Mouse (Mus musculus): ENCODE results near the gene Diaph2. TPM values are rescaled to one million over a fixed set of nuclear protein-coding genes. Genes with fewer than 3 reads are reported as not detected.
"Not testable (repeated sequence)": the region's sequence is repeated elsewhere in the genome, so short reads cannot be mapped to it uniquely, and the experiment has no call there.

Gene Diaph2
- polyA plus RNA-seq (2017; shearing (Covaris generic)) = 1 to 10 TPM; 4.1 to 5.8 TPM

DNA sequence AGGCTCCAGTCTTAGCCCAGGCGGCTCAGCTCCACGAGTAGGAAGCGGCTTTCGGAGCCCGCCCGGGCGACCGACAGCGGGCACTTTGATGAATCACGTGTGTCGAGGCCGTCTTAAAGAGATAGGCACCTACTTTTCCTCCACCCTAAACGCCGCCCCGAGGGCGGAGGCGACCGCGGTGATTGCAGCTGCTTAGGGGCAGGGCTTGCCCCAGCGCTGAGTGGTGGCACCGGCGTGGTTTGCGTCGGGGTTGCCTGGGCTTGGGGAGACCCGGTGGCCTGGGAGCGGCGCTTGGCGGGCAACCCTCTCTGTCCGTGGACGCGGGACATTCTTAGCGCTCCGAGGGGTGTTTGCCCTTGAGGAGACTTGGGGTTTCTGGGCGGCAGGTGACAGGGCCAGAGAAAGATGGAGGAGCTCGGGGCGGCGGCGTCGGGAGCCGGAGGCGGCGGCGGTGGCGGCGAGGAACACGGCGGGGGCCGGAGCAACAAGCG is at the start of gene Diaph2:
TSS of gene Diaph2 (plus strand) at position 172 of the 491 bp plus-strand sequence.
- ATAC-seq = peak; percentile 94

DNA sequence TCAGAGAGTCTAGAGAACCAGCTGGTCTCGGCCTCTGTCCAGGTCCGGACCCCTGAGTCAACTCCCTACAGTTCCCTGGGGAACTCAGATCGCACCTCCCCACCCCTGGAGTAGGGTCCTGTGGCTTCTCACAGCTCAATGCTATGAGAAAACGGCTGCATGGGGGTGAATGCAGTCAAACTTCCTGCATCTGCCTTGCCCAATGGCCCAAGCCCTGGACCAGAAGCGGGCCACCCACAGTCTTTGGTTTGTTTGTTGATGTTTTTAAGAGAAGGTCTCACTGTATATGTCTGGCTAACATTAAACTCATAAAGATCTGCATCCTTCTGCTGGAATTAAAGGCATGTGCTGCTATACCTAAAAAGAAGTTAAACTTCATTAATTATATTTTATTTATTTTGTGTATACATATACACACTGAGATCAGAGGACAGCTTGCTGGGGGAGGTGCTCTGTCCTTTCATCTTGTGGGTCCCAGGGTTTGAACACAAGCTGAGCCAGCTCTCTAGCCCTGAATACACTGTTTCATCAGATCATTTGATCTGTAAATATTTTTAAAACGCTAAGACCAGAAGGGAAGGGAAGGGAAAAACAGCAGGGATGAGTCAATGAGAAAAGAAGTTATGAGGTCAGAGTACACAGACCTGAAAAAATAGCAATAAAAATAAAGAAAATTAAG is 47.8 kb upstream of the Diaph2 start:
- ATAC-seq = no peak

DNA sequence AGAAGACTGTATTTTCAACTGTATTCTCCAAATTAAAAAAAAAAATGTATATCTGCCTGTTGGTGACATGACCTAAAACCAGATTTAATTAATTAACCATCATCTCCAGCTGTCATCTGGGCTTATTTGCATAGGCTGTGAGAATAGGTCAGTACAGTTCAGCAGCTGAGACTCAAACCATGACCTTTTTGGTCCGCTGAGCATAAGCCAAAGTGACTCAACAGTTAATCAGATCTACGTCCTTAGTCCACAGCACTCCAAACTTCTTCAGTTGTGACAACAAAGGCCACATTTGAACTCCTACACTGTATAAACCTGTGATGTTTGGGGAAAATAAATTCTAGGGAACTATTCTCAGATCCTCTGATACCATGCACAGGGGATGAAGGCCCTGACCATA is 39.9 kb upstream of the Diaph2 start:
- no peak for ATAC-seq

DNA sequence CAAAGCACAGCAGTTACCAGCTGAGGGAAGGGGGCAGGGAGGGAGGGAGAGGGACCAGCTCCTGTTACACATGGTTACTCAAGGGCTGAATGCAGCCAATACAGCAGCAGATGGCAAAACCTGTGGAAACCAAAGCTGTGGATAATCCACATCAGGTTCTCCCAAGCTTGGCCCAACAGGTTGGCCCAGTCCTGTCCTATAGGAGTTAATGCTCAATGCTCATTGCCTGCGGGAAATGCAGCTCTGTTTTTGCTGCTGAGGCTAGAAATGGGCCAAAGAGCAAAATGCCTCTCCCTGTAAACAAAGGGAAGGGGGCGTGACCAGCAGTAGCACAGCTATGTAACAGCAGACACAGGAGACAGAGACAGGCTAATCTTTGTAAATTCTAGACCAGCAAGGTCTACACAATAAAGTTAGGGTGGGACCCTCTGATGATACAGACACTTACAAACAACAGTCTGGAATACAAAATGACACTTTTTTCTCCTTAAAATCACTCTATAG is 20.8 kb upstream of the Diaph2 start:
- no peak for ATAC-seq

DNA sequence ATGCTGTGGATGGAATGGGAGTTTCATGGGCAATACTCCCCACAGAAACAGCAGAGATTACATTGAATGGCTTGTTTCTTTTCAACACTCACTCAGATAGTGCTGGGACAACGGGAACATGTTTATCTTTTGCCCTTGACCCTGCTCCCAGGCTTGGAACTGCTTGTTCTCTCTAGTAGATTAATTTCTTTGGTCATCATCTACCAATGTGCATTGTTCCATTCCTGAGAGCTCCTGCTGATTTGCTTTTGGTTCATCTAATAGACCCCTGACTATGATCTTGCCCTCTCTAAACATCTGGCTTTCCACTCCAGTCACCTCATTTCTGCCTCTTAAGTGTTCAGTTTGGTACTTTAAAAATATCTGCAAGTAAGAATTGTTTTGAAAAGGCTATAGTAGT is 13.0 kb upstream of the Diaph2 start:
- no peak for ATAC-seq

DNA sequence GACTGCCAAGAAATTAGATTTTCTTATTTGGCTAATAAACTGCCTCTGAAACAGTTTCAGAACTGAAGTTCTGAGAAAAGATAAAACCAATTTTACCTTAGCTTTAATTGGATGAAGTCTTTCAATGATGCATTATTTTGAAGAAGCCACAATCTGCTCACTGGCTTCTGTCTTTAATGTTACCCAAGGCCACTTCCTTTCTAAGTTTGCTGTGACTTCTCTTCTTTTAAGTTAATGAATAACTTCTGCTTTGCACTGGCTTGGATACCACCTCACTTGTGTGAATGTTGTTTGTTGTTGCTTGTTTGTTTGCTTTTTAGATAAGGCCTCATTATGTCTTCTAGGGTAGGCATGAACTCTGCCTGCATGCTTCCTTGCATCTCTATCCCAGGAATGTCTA is 10.3 kb upstream of the Diaph2 start:
- no peak for ATAC-seq

DNA sequence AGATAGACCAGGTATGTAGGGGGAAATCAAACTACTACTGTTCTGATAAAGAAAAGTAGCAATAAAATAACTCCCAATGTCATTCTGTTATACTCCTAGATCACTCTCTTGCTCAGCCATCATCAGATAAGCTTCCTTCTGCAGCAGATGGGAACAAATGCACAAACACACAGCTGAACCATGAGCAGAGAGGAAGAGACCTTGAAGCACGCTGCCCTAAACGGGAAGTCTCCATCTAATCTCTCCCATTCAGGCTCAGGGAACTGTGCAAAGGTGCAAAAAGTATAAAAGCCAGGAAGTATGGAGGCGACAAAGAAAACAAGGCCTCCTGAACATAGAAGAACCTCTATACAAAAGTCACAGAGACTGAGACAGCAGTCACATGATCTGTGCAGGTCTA is 6.6 kb upstream of the Diaph2 start:
- ATAC-seq = no peak

DNA sequence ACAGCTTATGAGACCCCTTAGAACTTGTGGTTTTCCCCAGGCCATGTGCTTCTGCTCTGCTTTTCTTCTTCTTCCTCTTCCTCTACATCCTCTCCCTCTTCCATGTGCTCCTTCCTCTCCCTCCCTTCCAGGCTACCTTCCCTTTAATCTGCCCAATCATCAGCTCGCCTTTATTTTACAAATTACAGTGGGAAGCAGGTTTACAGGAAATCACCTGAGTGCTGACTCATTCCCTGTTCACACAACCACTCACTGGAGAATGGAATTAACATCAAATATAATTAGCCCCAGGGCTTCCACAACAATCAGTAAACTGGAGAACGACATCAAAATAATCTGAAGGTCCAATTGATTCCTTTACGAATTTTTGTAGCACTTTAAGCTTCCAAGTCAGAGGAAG is 3.6 kb upstream of the Diaph2 start:
- ATAC-seq = no peak

DNA sequence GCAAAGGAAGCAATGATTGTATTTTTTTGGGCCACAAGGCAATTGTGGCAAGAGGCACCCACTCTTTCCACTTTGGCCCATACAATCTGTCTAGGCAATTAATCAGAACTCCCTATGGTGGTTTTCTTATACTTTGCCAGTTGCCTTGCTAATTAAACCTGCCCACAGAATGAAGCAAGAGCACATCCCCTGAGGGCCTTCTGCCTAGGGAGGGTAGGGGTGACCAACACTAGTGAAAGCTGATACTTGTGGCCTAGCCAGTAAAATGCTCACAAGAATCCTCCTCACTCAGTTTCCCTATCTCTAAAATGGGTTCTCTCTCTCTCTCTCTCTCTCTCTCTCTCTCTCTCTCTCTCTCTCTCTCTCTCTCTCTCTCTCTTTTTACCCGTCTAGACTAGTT is 440 bp upstream of the Diaph2 start:
- no peak for ATAC-seq

DNA sequence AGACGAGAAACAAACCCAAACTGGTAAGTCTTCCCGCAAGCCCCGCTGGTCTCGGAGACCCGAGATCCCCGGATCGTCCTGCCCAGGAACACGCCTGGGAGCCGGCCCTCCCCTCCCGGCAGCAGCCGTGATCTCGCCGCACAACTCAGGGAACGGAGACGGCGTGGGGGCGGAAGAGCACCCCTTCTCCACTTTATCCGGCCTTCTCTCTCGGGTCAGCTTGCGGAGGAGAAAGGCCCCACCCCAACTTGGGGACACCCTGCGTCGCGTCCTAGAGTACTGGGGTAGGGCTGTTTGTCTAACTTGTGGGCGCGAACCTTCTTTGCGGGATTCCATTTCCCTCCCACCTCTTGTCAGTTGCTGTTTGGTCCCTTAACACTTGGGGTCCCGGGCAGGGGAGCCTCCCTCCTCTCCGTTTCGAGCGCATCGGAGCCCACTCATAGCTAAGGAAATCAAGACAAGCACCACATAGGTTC is 590 bp downstream of the Diaph2 start:
- ATAC-seq = peak; percentile 18

DNA sequence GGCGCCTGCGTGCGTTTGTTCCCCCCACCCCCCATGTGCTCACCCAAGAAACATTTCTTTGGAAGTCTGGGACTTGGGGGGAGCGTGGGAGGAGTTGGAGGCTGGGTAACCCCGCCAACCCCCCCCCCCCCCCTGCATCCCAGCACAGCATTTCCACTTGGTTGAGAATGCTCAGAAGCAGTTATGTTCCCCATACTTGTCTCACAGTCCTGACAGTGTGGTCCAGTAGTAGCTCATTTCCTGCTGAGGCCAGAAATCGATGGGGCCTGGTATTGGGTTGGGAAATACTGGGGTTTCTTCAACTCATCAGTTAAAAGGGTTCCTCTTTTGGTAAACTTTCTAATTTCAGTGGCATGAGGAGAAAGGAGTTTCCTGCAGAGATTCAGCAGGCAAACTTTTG is 1.1 kb downstream of the Diaph2 start:
- ATAC-seq = no peak

DNA sequence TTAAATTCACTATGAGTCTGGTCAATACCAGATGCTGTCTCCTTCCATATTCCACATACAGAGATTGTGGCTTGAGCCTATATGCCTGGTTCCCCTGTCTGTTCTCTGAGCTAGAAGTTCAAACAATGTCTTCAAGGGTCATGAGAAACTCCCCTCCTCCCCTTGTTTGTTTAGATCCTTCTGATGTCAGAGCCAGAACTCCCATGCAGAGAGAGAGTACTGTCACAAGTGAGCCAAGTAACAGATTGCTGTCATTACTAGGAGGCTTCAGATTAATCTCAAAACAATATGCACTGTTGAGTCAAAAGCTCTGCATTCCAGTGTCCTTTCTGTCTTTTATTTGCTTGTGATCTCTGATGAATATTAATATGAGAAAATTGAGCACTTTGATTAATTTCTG is 7.1 kb downstream of the Diaph2 start:
- no peak for ATAC-seq

DNA sequence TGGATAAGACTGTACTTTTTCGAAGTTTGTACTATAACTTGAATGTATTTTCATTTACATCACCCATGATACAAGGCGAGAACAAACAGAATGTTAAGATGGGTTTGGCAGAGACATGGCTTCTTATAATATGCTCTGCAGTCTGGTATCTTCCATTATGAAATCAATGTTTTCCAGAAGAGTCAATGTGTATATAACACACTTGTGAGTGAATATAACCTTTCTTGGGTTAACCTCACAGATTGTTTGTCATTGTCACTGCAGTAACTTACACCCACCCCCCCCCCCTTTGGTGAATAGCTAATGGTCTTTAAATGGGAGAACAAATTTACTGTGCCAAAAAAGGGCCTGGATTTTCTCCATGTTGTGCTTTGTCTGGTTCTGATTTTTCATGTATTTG is 13.1 kb downstream of the Diaph2 start:
- no peak for ATAC-seq

DNA sequence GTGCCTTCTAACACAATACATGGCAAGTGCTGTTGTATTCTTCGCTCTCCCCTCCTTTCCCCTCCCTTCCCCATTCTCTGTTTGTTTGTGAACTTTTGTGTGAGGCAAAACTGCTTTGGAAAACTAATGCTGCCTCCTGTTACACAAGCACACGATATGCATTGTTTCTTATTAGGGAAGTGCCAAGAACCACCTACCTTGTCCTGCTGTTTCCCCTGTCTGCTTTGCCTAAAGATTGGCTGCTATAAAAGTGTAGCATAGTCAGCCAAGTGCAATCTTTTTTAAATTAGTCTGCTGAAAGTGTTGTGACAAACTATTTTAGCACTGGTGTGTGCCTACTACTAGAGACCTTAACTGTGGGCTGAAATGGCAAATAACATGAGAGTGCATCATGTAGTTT is 15.8 kb downstream of the Diaph2 start:
- ATAC-seq = no peak

DNA sequence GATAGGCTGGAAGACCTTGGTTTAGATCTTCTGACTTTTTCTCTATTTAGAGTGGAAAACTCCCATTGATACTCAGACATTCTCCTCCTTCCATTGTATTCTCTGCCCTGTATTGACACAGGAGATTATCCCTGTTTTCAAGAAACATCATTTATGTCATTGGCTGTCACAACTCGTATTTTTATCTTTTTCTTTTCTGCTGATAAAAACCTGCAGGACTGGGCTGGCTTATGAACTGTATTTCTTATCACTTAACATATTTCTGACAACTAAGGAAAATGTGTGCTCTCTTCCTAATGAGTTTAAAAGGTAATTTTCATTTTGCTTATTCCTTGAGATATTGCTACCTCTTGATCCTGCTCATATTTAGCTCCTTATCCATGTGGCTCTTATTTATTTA is 17.3 kb downstream of the Diaph2 start:
- ATAC-seq = no peak

DNA sequence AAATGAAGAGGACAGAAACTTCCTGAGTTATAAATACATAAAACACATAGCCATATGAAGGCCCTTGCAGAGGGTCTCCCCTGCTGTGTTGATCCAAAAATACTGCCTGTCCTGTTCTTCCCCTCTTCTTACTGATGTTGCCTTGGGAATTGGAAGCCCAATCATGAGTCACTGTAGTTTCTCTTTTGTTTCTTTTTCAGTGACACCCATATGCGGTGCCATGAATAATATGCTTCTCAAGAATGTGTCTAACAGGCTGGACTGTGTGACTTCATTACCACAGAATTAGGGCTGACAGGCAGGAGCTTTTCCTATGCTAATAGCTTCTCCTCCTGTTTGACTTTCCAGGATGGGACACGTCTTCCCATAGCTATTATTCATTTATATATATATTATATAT is 21.1 kb downstream of the Diaph2 start:
- no peak for ATAC-seq

DNA sequence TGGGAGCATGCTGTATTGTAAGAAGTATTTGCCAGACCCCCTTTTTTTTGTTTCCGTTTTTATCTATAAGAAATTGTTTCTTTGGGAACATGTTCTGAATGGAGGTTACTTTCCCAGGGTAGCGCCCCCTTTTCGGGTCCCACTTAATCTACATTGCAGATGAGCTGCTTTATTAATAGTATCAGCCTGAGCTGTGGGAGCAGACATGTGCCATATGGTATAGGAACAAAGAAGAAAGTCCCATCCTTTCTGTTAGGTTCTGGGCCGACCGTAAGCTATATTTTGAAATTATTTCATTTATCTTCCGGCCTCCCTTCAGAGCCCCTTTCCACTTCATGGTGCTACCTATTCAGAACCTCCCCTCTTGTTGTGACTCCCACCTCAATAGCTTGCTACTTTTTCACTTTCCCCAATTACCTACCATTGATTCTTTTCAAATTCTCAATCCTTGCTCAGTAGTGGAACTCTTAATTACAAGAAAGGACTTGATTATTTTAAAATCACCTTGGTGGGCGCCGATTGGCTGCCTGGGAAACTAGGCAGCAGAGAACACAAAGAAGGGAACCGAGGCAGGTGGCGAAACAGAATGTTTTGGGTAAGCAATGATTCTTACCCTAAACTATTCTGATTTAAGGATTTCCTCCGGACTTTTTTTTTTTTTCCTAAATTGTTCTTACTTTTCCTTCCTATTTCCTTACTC is 24.2 kb downstream of the Diaph2 start:
- no peak for ATAC-seq

DNA sequence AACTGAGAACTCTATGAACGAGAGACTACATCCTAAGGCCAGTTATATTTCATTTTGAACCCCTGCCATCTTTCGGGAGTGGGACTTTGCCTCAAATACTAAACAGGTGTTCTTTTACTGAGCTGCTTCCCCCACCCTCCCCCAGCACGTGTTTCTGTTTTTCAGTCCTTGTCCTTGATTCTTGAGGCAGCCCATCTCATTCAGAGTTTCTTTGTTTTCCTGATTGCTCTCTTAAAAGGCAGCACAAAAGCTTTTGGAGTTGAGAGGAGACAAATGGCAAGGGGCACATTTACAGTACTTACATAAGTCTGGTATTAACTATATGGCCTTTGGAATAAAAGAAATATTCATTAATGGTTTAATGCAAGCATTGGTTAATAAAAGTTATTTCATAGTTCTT is 24.9 kb downstream of the Diaph2 start:
- ATAC-seq = no peak

DNA sequence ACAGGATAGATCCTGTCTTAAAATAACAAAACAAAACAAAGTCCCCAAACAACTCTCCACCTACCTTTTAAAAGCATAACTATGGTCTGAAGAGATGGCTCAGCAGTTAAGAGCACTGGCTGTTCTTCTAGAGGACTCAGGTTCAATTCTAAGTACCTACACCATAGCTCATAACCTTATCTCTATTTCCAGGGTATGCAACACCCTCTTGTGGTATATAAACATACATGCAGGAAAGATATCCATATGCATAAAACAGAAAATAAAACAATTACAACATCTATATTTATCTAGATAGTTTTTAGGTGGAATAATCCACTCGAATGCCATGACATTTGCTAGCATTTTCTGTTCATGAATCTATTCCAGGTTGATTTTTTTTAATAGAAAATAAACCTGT is 27.2 kb downstream of the Diaph2 start:
- no peak for ATAC-seq

DNA sequence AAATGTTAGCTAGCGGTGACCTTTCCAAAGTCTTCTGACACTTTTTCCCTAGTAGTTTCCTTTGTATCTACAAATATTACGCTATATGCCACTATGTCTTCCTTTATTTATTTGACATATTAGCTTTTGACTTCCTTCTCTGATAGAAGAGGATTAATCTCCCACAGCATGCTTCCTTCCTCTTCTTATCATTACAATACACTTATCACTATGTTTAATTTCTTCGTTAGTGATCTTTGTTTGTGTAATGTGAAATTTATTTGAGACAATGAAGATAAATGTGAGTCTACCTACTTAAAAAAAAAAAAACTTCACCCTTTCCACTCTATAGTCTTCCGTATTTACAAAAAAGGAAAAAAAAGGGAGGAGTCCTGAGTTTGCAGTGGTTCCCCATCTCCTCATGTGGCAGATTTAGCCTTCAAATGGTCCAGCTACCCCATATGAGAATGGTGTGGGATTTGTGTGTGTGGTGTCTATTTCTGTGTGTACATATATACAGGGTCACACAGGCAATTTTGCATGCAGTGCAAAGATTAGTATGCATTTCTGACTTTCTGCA is 27.9 kb downstream of the Diaph2 start:
- no peak for ATAC-seq

DNA sequence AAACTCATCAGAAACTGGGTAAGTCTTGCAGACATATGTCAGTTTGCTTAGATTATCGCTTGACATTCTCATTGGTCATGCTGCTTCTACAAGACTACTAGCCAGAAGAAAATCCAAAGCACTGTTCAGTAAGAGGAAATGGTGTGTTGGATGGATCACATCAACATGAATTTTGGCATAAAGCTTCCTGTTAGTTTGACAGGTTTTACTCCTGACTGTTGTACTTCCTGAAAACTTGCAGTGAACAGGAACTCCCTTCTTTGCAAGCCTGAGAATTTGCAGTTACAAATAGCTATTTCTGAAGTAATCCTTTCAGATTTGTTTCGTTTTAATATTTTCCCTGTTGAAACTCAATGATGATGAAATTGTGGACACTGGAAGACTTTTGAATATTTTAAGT is 32.3 kb downstream of the Diaph2 start:
- no peak for ATAC-seq

DNA sequence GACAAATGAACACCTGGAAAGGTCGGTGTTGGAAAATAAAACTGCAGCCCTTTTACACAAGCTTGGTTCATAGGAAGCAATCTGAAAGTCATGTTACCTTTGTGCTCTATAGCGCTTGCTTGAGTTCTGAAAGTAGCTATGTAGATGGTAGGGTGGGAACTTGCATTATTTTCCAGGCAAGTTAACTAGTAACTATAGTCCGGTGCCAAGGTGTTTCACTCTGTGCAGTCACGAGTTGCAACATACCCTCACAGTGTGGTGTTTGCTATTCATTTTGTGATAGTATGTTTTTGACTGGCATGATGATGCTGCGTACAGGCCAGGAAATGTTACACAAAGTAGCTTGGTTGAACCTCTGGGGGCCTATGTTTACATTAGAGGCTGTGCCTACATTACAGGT is 34.5 kb downstream of the Diaph2 start:
- ATAC-seq = no peak

DNA sequence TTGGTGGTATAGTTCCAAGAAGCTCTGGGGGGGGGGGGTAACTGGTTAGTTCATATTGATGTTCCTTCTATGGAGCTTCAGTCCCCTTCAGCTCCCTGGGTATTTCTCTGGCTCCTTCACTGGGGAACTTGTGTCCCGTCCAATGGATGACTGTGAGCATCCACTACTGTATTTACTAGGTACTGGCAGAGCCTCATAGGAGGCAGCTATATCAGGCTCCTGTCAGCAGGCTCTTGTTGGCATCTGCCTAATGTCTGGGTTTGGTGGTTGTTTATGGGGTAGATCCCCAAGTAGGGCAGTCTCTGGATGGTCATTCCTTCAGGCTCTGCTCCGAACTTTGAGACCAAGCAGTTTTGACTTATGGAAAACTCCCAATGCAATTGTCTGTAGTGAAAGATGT is 50.4 kb downstream of the Diaph2 start:
- ATAC-seq = not testable (repeated sequence)

DNA sequence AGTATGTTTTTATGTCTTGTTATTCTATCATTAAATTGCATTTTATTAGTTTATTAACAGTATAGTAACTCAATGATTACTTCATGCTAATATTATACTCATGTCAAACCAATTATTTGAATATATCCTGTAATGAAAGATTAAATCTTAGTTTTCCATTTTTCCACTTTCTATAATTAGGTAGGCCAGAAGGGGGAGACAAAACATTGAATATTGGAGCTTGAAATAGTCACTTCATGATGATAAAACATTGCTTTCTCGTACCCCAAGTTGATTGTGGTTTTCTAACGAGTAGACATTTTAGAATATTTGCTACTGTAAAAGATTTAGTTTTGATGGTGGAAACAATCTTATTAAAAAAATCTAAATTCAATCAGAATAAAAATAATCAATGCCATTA is 82.4 kb downstream of the Diaph2 start:
- ATAC-seq = no peak

All from CD4-positive, CD25-positive, alpha-beta regulatory T cell, adult 4 months (primary cell).